Mouse (Mus musculus) thymus, postnatal 25 days (tissue): Measurements from ENCODE around the gene Adcy4.

Source experiments
- DNase-seq: peaks from one replicate; pipeline ENCODE4 v3.0.0; 2022

The Adcy4 gene

DNA sequence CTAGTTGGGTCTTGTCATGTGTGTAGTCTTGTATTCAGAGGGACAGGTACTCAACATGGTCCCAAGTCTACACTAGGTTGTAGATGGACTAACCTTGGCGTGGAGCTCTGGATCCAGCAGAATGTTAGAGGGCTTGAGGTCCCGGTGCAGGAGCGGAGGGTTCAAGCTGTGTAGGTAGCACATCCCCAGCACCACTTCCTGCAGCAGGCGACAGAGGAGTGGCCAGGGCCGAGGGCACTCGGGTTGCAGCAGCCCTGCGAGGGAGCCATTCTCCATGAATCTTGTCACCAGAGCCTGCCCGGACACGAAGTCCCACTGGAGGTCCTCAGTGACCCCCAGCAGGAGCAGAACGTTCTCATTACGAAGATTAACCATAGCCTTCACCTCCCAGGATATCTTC is 3.8 kb upstream of the Adcy4 start:
- DNase-seq = peak; percentile 14

DNA sequence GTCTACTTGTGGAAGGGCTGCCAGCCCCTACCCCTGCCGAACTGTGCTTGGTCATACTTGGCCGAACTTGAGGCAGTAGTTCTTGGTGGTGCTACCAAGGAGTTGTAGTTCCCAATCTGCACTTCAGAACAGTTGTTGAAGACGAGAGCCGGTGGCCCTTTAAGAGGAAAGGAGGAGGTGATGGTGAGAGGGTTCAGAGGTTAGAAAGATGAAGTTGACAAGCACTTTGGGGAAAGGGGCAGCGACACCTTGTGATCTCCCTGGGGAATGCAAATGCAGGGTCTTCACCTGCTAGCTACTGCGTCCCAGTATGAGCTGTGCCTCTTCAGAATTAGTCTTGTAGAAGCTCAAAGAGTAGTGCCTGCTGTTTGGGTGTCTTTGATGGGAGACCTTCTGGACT is 1.3 kb upstream of the Adcy4 start:
- DNase-seq = peak; percentile 26

DNA sequence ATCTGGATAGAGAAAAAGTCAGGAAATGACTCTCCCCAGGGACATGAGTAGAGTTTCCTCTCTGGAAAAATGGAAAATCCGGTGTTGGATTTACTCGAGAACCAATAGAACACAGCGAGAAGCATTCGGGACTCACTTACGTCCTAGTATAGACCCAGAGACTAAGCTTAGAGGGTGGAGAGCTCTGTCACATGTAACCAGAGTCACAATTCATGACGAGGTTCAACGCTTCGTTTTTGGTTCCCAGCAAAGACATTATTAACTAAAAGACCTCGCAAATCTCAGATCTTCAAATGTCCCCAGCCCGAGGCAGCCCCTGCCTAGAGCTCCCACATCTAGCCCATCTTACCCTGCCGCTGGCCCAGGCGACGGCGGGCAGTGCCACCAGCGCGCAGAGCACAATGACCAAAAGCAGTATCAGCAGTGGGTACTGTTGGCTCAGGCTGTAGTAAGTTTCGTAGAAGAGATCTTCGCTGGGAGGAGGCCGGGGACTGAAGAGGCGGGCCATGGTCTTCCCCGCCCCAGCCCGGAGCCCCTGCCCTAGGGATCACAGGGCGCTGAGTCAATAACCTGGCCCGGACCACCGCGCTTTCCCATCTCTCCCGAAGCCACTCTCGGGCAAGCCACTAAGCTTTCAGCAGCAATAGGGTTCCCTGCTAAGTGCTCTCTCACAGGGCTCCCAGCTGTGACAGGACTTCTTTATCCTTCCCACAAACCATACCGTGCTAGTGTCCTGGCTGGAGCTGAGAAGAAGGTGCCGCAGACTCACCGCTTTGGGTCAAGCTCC is 531 bp downstream of the Adcy4 start:
- DNase-seq = peak; percentile 0

DNA sequence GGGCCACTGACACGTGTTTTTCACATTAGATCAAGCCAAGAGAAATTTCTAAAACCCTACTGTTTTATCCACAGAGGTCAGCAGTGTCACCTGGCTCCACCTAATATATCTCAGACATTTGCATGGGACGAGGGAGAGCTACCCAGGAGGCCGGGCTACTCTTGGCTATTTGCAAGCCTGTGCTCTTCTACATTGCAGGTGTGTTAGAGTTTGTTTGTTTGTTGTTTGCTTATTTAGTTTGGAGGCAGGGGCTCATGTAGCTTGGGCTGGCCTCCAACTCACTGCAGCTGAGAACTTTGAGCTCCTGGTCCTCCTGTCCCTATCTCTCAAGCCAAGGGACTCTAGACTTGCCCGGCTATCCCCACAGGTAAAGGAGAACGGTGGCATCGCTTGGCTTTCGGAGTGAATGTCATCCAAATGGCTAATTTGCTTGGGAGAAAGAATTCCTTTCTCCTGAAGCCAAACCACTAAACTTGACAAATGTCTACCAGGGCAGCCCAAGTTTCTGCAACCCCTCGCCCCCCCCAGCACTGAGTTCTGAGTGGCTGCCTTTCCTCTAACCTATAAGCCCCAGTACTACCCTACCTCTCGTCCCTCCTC is 1.4 kb downstream of the Adcy4 start:
- DNase-seq = no peak

DNA sequence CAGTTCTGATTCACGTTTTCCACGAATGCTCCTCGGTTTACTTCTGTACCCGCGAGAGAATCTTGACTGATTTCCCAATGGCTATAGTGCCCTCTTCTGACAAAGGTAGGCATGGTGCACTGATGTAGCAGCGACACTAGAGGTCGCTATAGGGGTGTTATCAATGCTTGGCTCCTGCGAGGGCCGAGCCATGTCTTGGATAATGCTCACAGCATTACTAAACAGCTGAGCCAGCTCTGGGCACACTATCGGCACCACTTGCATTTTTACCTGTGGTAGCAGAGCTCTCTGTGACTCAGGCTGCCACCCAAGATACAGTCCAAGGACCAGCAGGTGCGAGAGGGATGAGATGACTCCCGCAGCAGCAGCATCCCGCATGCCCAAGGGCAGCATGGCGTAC is 2.6 kb downstream of the Adcy4 start:
- peak; percentile 55 for DNase-seq

DNA sequence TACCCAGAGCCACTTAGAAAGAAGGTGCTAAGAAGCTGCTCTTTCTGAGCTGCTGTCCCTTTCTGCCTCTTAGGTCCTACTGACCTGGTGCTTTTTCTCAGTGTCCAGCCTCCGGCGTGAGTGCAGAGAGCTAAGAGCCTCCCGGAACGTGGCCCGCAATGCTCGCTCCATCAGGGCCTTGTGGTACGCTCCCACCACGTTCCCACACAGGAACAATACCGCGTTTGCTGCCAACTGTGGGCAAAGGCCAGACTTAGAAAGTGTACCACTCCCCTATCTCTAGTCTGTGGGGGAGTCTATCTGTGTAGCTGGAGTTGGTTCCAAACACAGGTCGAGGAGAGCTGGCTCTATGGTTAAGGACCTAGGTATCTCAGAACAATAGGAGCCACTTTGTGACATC is 3.2 kb downstream of the Adcy4 start:
- no peak for DNase-seq

DNA sequence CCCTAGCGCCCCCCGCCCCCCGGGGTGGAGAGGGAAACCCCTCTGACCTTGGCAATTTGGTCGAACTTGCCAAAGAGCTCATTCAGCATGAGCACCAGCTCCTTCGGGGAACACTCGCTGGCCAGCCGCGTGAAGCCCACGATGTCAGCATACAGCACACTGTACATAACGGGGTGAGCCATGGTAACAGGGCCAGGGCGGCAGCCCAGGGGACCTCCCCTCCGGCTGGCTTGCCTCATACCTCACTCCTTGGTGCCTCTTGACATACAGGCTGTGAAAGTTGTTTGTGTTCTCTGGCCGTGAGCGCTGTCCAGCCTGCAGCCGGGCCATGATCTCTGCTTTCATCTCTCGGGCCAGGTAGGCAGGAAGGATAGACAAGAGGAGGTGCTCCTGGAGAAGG is 4.2 kb downstream of the Adcy4 start:
- no peak for DNase-seq

DNA sequence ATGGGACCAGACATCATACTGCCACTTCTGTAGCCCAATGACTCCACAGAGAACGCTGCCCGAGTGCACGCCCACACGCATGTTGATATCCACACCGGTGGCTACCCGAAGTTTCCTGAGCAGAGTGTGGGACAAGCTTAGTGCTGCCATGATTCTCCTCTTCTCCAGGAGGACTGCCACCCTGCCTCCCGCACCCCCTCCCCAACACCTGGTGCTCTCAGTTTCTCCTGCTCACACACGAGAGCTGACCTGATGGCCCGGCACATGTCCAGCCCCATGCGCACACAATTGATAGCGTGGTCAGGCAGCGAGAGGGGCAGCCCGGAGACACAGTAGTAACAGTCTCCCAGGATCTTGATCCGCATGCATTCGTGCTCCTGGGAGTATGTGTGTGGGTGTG is 5.2 kb downstream of the Adcy4 start:
- no peak for DNase-seq

DNA sequence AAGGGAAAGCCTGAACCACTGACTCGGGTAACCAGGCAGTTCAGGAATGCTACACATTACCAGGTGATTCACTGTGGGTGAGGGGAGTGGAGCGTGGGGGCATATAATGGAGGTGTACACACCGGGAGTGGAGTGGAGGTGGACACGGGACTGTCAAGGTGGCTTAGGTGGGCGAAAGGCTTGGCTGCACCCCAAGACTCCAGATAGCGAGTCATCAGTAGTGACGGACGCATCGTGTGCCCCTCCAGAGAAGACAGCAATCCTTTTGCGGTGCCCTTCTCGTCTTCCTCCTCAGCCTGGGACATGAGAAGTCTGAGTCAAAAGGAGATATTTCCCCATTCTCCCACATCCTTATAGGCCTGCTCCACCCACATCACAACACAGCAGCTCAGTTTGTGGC is 6.1 kb downstream of the Adcy4 start:
- DNase-seq = no peak

DNA sequence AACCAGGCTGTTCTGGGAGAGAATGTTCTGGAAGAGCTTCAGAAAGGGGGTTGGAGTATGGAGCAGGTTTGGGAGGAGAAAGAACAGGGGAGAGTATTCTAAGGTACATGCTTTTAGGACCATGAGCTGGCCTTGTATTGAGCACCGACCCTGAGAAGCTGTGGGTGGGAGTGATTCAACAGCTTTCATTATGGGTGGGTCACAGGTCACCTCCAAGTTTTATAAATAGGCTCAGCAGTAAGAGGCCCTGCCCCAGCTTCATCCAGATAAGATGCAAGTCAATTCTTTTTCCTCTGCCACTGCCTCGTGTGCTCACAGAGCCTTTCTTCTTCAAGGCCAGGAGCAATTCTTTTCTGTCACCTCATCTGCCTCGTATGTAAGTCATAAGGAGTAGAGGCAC is 6.7 kb downstream of the Adcy4 start:
- no peak for DNase-seq

DNA sequence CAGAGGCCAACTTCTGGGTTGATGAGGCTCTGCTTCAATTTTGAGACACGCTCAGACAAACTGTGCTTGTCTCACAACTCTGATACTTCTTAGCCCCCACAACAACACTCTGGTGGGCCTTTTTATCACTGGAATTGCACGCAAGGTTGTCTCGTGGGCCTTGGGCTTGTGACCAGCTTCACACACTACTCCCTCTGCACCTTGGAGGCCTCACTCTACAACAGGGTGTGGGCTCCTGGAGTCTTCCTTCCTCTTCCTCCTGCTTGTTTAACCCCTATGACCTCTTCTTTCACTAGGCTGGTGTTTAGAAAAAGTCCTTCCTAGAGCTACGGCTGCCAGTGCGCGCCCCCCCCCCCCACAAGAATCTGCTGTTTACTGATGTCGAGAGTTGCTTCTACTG is 7.2 kb downstream of the Adcy4 start:
- DNase-seq = no peak

DNA sequence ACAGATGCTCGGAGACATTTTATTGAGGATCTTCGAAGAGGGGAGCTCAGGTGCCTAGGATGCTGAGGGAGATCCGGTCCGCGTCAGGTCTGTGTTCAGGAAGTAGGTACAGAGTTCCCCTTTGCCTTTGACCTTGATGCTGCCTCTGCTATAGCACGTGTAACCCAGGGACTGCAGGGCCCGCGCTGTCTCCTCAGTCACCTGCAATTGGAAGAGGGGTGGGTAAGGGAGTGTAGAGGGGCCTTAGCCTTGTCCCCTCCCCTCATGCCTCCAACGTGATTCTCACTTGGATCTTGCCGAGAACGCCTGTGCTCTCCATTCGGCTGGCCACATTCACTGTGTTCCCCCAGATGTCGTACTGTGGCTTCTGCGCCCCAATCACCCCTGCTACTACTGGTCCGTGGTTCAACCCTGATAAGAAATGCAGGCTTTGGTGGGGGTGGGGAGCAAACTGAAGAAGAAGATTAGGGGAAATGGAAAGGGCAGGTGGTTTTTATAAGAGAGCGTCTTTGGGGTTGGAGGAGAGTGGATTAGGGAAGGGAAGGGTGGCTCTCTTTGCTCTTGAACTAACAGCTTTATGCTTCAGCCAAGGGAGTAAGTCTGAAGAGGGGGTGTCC is 14.7 kb downstream of the Adcy4 start:
- DNase-seq = no peak

DNA sequence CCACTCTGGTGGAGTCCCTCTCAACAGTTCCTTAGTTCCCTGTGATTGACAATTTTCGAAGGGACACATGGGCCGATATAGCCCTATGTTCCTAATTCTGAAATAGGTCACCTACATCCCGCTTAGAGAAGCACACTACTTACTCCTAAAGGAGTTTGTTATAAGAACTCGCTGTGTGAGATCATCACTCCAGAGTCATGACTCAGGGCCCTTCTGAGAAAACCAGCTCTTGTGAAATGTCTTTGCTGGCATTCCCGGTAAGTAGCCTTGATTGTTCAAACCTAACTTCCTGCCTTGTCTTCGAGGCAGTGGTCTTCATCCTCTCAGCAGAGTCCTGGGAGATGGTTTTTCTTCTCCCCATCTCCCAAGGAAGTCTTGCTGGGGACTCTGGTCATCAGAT is 15.3 kb downstream of the Adcy4 start:
- DNase-seq = no peak

DNA sequence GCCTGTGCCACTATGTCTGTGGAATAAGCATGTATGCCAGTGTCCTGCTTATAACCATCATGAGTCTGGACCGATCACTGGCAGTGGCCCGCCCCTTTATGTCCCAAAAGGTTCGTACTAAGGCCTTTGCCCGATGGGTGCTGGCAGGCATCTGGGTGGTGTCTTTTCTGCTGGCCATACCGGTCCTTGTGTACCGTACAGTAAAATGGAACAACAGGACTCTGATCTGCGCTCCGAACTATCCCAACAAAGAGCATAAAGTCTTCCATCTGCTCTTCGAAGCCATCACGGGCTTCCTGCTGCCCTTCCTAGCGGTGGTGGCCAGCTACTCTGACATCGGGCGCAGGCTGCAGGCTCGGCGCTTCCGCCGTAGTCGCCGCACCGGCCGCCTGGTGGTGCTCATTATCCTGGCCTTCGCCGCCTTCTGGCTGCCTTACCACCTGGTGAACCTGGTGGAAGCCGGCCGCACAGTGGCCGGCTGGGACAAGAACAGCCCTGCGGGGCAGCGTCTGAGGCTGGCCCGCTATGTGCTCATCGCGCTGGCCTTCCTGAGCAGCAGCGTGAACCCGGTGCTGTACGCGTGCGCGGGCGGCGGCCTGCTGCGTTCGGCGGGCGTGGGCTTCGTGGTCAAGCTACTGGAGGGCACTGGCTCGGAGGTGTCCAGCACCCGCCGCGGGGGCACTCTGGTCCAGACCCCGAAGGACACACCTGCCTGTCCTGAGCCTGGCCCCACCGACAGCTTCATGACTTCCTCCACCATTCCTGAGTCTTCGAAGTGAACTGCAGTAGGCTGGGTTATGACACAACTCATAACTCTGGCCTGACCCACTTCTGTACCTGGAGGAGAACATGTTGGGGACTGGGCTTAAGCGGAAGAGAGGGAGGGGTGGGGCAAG is 16.1 kb downstream of the Adcy4 start:
- no peak for DNase-seq

DNA sequence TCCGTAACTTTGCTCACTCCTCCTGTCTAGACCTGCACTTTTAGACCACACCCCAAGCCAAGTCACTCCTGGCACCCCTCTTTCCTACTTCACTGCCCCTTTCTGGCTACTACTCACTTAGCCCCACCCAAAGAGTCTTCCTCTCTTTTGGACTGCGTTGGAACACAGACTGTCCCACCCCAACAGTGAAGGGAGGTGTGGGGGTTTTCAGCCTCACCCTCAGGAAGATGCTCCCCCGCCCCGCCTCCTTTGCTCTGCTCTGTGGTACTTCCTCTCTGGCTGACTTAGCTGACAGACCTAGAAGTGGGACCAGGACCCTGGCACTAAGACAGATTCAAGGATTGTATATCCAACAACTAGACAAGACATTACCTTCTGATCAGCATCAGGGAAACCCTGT is 18.2 kb downstream of the Adcy4 start, which contains the start of gene Ltb4r1:
TSS of gene Ltb4r1 (plus strand) at position 267 of the 400 bp plus-strand sequence.
- DNase-seq = no peak

DNA sequence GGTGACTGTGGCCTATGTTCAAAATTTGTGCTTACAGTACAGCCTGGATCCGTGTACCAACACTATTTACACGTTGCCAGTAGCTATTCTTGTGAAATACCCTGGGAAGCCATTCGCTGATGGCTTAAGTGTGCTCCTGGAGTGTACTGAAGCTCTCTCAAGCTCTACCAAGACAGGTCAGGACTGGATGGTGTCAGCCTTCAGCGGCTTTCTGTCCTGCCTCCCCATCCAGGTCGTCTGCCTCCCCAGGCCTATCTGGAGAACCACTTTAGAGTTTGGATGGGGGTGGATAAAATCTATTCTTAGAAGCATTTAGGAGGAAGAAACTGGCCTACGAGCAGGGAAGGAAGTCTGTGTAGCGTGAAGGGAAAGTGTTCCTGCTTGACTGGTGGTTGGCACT is 20.7 kb downstream of the Adcy4 start:
- DNase-seq = no peak

DNA sequence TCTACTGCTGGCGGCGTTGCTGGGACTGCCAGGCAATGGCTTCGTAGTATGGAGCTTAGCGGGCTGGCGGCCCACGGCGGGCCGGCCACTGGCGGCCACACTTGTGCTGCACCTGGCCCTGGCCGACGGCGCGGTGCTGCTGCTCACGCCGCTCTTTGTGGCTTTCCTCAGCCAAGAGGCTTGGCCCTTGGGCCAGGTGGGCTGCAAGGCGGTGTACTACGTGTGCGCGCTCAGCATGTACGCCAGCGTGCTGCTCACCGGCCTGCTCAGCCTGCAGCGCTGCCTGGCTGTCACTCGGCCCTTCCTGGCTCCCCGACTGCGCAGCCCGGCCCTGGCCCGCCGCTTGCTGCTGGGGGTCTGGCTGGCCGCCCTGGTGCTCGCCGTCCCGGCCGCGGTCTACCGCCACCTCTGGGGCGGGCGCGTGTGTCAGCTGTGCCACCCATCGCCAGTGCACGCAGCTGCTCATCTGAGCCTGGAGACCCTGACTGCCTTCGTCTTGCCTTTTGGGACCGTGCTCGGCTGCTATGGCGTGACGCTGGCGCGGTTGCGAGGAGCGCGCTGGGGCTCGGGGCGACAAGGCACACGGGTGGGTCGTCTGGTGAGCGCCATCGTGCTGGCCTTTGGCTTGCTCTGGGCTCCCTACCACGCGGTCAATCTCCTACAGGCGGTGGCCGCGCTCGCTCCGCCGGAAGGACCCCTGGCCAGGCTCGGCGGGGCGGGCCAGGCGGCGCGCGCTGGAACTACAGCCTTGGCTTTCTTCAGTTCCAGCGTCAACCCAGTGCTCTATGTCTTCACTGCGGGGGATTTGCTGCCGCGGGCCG is 21.7 kb downstream of the Adcy4 start:
- peak; percentile 26 for DNase-seq

DNA sequence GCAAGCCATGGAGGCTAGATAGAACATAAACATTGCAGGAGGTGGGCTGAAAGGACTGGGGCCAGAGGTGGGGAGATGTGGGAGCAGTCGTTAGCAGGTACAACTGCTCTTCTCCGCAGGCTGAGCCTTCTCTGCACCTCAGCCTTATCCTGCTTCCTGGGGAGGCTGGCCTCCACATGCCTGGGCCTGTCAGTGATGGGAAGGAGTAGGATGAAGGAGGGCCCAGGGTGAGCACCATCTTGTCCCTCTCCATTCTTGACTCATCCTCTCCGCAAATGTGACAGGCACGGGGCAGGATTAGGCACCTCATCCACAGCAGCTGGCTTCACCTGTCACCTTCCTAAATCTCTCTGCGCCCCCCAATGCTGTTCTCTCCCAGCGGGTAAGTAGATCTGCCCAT is 22.7 kb downstream of the Adcy4 start, which contains the start of gene Ltb4r2:
TSS of gene Ltb4r2 (plus strand) at position 266 of the 400 bp plus-strand sequence.
- no peak for DNase-seq

DNA sequence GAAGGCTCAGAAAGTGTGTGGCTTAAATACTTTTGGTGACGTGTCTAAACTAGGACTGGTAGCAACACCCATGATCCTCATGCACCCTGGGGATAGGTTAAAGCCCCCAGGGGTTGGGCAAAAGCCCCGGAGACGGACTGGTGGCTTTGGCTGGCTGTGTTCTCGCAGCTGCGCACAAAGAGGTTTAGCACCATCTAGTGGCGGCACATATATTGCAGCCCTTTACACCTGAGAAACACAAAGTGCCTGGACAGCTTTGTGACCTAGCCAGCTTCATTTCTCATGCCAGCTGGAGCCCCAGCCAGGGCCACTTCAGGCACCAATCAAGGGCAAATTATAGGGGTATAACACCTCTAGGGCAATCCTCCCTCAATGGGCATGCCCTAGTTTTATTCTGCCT is 23.7 kb downstream of the Adcy4 start:
- peak; percentile 86 for DNase-seq

DNA sequence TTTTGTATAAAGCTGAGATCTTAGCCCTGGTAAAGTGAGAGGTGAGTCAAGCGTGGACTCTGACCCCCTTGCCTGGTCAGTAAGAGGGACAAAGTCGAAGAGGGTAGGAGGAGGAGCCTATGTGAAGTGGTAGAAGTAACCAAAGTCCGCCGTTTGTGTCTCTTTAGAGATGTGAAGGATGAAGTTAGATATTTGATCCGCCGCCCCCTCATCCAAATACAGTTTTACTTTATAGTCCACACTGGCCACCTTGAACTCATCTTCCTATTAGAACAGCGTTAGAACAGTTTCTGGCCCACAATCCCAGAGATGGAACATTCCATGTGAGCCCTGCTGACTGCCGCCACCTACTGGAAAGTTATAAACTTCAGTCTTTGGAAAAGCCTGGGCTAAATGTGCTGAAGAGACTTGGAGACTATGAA is 25.5 kb downstream of the Adcy4 start, which contains the start of gene Cideb:
TSS of gene Cideb (minus strand) at position 96 of the 422 bp plus-strand sequence.
- no peak for DNase-seq

DNA sequence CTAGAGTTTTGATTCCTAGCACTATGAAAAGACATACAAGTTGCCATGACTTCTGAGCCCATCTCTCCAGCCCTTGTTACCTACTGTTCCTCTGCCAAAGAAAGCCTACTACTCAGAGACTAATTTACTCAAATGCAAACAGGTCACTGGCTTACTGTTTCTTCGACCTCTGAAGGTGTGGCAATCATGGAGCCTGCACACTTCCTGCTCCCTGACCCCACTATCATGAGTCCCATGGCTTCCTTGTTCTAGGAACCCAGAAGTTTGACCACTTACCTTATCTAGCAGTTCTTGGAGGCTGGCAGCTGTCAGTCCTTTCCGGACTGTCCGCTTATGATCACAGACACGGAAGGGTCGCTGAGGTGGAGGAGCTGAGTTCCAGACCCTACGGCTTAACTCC is 26.3 kb downstream of the Adcy4 start:
- DNase-seq = no peak
